Mouse (Mus musculus) lung, adult 2 months (tissue): ENCODE measurements around the gene Id1.

Source experiments
- CTCF ChIP-seq: fragments of 200-500 bp; IDR thresholded peaks from 2 replicates; pipeline ENCODE4 v1.5.1; 2011; ENCODE audit warnings: mild to moderate bottlenecking, low read length, control low read depth; ENCODE audit not compliant: insufficient read depth
- POLR2A ChIP-seq: fragments of 200-500 bp; IDR thresholded peaks from 2 replicates; pipeline ENCODE4 v1.6.1; 2011; ENCODE audit warnings: low read depth, mild to moderate bottlenecking, control low read depth, low read length, borderline replicate concordance; ENCODE audit errors: extremely low read depth

DNA sequence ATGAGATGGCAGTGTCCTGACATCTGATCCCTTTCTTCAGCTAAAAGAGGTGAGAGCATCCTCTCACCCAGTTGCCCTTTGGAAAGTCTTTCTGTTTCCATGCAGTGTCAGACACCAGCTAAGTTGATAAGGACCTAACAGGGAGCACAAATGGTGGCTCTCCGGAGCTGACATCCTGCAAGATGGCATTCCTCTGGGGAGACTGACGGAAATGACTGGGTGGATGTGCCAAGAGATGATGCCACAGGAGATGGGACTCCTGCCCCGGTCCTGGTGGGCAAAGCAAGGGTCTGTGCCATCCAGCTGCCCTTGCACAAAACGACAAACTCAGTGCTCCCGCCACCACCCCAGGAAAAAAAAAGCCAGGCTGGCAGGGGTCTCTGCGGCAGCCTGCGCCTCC is 28.9 kb upstream of the Id1 start:
- no peak for TF ChIP-seq POLR2A
- TF ChIP-seq CTCF = no peak
